Mouse (Mus musculus): ENCODE results near the gene Aldh1a1.

Gene Aldh1a1

DNA sequence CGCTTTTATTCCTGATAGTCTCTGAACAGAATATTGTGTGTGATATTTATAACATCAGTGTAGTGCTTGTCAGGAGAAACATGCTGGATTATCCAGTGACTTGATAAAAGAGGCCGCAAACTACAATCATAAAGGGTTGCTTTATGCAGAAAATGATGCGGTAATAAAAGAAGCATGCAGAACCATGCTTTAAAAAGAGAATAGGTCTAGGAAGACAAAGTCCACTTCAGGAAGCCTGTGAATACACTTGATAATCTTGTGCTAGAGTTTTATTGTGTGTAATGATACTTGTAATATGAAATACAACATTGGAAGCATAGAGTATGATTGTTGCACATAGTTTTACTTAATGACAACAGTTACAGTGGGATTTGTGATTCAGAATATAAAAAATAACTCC, 54.5 kb downstream of the Aldh1a1 start:
- no peak for ATAC-seq (ENCODE audit: insufficient number of reproducible peaks, low FRiP score, low TSS enrichment)

- no peak for ATAC-seq (ENCODE audit: insufficient number of reproducible peaks, low FRiP score, low TSS enrichment)
These were observed 56.9 kb downstream of the Aldh1a1 start for GRCm38 (mm10) chr19:20549409-20549808.

GRCm38 (mm10) chr19:20555365-20555764, 62.9 kb downstream of the Aldh1a1 start:
- ATAC-seq (ENCODE audit: insufficient number of reproducible peaks, low FRiP score, low TSS enrichment) = no peak

DNA sequence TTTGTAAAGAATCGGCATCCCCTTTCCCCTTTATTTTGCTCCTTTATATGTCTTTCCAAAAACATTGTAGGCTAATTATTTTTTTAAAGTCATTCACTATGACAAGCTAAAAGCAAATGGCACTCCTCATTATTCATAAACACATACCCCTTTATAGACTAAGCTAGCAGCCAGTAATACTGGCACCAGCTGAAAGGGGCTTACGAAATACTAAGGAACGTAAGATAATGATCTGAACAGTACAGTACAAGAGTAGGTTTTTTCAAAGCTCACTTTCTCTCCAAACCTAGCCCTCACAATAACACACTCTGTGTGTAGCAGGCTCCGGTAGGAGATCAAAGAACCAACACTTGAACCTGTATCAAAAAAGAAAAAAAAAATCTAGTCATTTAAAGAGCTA, 64.7 kb downstream of the Aldh1a1 start:
- ATAC-seq (ENCODE audit: insufficient number of reproducible peaks, low FRiP score, low TSS enrichment) = no peak

DNA sequence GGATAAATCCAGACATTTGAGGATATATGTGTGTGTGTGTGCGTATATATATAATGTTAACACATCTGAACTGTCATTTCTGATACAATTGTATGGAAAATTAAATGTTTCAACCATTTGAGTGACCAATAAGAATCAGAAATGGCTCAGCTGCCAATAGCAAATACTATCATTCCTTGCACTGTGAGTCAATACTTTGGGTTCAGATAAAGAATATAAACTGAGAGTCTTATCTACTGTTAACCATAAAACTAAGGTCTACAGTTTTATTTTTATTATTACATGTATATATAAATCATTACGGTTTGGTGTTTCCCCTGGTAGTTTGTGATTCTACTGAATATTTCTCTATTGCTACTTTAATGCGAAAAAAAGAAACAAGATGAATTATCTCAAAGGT, 65.6 kb downstream of the Aldh1a1 start:
- ATAC-seq (ENCODE audit: insufficient number of reproducible peaks, low FRiP score, low TSS enrichment) = no peak

DNA sequence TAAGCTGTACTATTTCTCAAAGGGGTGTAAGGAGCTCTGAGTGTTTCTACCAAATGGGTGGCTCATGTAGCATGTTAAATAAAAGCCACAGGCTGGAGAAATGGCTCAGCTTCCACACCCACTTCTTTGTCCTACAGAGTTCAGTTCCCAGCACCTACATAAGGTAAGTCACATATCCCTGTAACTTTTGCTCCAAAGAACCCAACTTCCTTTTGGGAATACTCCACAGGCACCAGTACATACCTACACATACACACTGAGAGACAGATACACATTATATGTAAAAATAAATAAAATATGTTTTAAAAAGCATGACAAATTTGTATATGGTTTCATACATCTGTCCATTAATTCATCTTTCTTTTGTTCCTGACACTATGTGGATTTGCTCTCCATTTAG, 66.0 kb downstream of the Aldh1a1 start:
- no peak for ATAC-seq (ENCODE audit: insufficient number of reproducible peaks, low FRiP score, low TSS enrichment)

GRCm38 (mm10) chr19:20558952-20559351, 66.4 kb downstream of the Aldh1a1 start:
- ATAC-seq (ENCODE audit: insufficient number of reproducible peaks, low FRiP score, low TSS enrichment) = no peak

- ATAC-seq (ENCODE audit: insufficient number of reproducible peaks, low FRiP score, low TSS enrichment) = no peak
These were observed 67.4 kb downstream of the Aldh1a1 start for GRCm38 (mm10) chr19:20559952-20560351.

DNA sequence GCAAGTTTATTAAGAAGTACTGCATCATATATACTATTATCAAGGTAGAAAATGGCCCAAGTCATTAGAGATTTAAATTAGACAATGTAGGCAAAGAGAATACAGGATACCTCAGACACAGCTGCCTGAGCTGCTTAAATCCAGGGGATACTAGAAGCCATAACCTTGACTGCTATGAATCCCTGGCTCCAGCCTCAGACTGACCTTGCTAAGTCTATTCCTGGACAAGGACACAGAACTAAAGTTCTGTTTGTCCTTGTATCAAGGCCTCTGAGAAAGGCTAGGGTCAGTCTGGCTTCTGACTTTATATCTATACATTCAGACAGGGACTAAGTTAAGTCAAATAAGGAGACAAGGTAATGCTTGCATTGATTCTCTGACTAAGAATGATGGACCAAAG, 69.9 kb downstream of the Aldh1a1 start:
- ATAC-seq (ENCODE audit: insufficient number of reproducible peaks, low FRiP score, low TSS enrichment) = no peak

GRCm38 (mm10) chr19:20566294-20566693, 73.8 kb downstream of the Aldh1a1 start:
- ATAC-seq (ENCODE audit: insufficient number of reproducible peaks, low FRiP score, low TSS enrichment) = no peak

DNA sequence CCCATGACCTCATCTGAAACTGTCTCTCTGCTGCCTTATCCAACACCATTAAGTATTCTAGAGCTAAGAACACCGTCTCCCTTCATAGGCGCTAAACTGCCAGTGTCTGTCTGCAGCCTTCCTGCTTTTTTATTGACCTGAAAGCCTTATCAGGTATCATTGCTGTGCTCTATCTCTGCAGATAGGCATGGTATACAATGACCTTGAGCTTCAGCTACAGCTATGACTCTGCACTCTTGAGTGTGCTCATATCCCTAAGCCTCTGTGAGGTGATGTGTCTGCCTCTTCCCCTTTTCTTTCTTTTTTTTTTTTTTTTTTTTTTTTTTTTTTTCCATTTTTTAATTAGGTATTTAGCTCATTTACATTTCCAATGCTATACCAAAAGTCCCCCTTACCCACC, 74.5 kb downstream of the Aldh1a1 start:
- ATAC-seq (ENCODE audit: insufficient number of reproducible peaks, low FRiP score, low TSS enrichment) = no peak

DNA sequence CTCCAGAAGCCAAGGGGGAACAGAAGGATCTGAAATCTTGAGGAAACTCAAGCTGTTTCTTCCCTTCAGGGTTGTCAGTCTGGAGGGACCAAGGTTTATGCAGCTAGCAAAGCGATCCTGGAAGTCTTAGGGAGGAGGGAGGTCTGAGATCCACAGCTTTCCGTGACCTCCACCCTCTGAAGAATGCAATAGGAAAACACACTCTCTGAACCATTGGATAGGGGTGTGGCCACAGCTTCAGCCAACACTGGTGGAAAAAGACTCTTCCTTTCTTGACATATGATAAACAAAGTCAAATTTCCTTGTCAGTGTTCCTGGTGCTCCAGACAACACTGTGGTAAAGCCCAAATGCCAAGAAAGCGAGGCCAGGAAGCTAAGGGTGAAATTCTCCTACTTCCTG, 84.5 kb downstream of the Aldh1a1 start:
- ATAC-seq (ENCODE audit: insufficient number of reproducible peaks, low FRiP score, low TSS enrichment) = no peak

DNA sequence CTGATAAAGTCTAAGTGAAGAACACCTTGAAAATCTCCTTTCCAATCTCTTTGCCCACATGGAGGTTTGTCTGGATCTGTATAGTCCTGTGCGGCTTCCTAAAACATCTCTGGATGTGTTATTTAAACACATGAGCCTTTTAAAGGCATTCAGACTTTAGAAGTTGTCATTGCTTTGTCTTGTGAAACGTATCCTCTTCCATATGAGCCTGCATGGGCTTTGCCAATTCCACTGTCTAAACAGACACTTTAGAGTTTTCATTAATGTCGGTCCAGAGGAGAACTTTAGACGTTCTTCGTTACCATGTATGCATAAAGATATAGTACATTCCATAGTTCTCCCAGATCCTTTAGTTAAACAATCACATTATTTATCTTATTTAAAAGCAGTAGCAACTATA, 84.9 kb downstream of the Aldh1a1 start:
- ATAC-seq (ENCODE audit: insufficient number of reproducible peaks, low FRiP score, low TSS enrichment) = no peak

- no peak for ATAC-seq (ENCODE audit: insufficient number of reproducible peaks, low FRiP score, low TSS enrichment)
These were observed 107.4 kb downstream of the Aldh1a1 start for GRCm38 (mm10) chr19:20599951-20600350.

GRCm38 (mm10) chr19:20601739-20602138, 109.2 kb downstream of the Aldh1a1 start:
- no peak for ATAC-seq (ENCODE audit: insufficient number of reproducible peaks, low FRiP score, low TSS enrichment)

- no peak for ATAC-seq (ENCODE audit: insufficient number of reproducible peaks, low FRiP score, low TSS enrichment)
These were observed 110.7 kb downstream of the Aldh1a1 start for GRCm38 (mm10) chr19:20603212-20603611.

DNA sequence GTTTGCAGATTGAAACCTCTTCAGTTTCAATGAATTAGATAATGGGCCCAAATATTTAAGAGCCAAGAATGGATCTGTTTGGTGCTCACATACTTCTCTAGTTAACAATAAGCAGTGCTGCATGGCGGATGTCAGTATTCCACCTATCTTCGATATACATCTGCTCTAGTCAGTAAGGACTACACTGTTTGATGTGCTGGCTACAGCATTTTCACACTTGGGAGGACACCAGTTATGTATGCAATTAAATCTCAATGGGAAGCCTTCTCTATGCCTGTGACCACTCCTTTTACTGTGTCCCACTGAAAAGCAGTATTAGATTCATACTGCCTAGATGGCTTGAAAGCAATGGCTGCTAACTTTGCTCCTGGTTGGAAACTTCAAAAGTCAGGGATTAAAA, 111.4 kb downstream of the Aldh1a1 start:
- ATAC-seq (ENCODE audit: insufficient number of reproducible peaks, low FRiP score, low TSS enrichment) = no peak

GRCm38 (mm10) chr19:20614252-20614930, 121.9 kb downstream of the Aldh1a1 start:
- no peak for ATAC-seq (ENCODE audit: insufficient number of reproducible peaks, low FRiP score, low TSS enrichment)

GRCm38 (mm10) chr19:20622434-20622833, 129.9 kb downstream of the Aldh1a1 start:
- ATAC-seq (ENCODE audit: insufficient number of reproducible peaks, low FRiP score, low TSS enrichment) = no peak

DNA sequence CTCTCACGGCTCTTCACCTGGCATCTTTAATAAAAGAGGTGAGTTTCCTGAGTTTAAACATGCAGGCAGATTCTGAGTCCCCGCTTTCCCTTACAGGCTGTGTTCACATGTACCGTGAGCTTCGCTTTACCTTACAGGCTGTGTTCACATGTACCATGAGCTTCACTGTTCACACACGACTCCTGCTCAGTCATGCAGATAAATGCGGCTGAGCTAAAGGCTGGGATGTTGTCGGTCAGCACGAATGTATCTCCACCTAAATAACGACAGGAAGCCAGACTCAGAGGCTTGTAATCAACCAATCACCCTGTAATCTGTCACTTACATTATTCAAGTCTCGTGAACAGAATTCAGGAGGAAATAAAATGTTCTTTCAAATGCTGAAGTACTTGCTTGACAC, 130.9 kb downstream of the Aldh1a1 start:
- no peak for ATAC-seq (ENCODE audit: insufficient number of reproducible peaks, low FRiP score, low TSS enrichment)

GRCm38 (mm10) chr19:20631020-20631419, 138.5 kb downstream of the Aldh1a1 start:
- no peak for ATAC-seq (ENCODE audit: insufficient number of reproducible peaks, low FRiP score, low TSS enrichment)

DNA sequence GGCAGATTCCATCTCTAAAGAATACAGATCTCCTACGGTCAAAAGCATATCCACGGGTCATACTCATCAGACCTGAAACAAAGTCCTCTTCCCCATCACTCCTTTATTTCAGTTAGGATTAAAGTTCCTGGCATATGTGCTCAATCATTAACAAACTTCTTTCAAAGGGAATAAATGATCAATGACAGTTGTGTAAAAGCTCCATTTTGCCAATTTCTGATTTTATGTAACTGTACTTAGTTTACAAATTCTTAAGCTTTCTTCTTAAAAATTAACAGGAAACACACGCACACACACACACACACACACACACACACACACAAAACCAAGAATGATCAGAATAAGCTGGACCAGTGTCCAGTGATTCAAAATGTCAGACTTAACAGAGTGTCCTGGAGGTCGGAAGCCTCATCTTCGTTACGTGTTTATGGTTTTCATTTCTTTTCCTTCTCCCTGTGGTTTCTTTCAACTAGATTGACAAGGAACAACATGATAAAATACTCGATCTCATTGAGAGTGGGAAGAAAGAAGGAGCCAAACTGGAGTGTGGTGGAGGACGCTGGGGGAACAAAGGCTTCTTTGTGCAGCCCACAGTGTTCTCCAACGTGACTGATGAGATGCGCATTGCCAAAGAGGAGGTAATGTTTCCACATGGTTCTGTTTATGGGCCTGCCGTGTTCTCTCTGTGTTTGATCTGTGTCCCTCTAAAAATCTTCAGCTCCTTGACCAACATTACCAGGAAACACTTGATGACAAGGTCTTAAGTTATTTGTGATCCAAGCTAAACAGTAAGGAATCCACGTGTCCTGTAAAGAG, 141.6 kb downstream of the Aldh1a1 start:
- no peak for ATAC-seq (ENCODE audit: insufficient number of reproducible peaks, low FRiP score, low TSS enrichment)

All from cerebellum, adult (tissue).